Mouse (Mus musculus) MEL (cell line): ENCODE results near the gene Bcat2. TPM values are rescaled to one million over a fixed set of nuclear protein-coding genes. Genes with fewer than 3 reads are reported as not detected.

Experiments
- DNase-seq: peaks from one replicate; pipeline ENCODE4 v3.0.0; 2011; ENCODE audit warnings: low read depth, low spot score
- H3K27ac ChIP-seq: 2 replicates; pipeline ENCODE4 v1.5.1; 2012; ENCODE audit warnings: low read depth, mild to moderate bottlenecking, control low read depth, low read length, moderate library complexity; ENCODE audit not compliant: control insufficient read depth
- H3K27me3 ChIP-seq, 2 experiments: fragments of 150-350 bp in 1 of 2; sonication (generic) in 1 of 2; 2 replicates each; pipeline ENCODE4 v1.6.1; 2012; ENCODE audit warnings: low read length in 2 of 2, mild to moderate bottlenecking in 2 of 2, improper control_type of control experiment in 1 of 2, moderate library complexity in 1 of 2; ENCODE audit not compliant: insufficient read depth in 2 of 2, control insufficient read depth in 1 of 2
- H3K36me3 ChIP-seq, 2 experiments: 2 replicates each; pipeline ENCODE4 v1.6.1; 2012 to 2014; ENCODE audit warnings: low read length in 2 of 2, improper control_type of control experiment in 1 of 2, inconsistent platforms in 1 of 2, mild to moderate bottlenecking in 1 of 2; ENCODE audit not compliant: insufficient read depth in 2 of 2, control insufficient read depth in 1 of 2
- H3K4me1 ChIP-seq, 2 experiments: fragments of 150-350 bp in 1 of 2; sonication (generic) in 1 of 2; 2 replicates each; pipeline ENCODE4 v1.6.1; 2012; ENCODE audit warnings: low read length in 2 of 2, improper control_type of control experiment in 1 of 2, mild to moderate bottlenecking in 1 of 2; ENCODE audit not compliant: insufficient read depth in 2 of 2, control insufficient read depth in 1 of 2
- H3K4me3 ChIP-seq, 2 experiments: fragments of 150-350 bp in 1 of 2; sonication (generic) in 1 of 2; 2 replicates each; pipeline ENCODE4 v1.5.1; 2012; ENCODE audit warnings: low read depth in 2 of 2, low read length in 2 of 2, mild to moderate bottlenecking in 2 of 2, moderate library complexity in 2 of 2, control low read depth in 1 of 2, improper control_type of control experiment in 1 of 2; ENCODE audit not compliant: control insufficient read depth in 1 of 2, insufficient read depth in 1 of 2
- H3K79me2 ChIP-seq: 2 replicates; pipeline ENCODE4 v1.6.1; 2012; ENCODE audit warnings: mild to moderate bottlenecking, low read length, moderate library complexity; ENCODE audit not compliant: control insufficient read depth, poor library complexity, insufficient read depth
- H3K9ac ChIP-seq: 2 replicates; pipeline ENCODE4 v1.6.1; 2012; ENCODE audit warnings: low read depth, mild to moderate bottlenecking, control low read depth, low read length, moderate library complexity; ENCODE audit not compliant: control insufficient read depth, poor library complexity, severe bottlenecking
- H3K9me3 ChIP-seq: fragments of 150-350 bp; sonication (generic); replicated peaks from 2 replicates; pipeline ENCODE4 v1.6.1; 2012; ENCODE audit warnings: mild to moderate bottlenecking, low read length, improper control_type of control experiment, moderate library complexity; ENCODE audit not compliant: insufficient read depth
- CHD2 ChIP-seq: IDR thresholded peaks from 2 replicates; pipeline ENCODE4 v1.6.1; 2011; ENCODE audit warnings: low read length, improper control_type of control experiment
- CTCF ChIP-seq, 3 experiments: IDR thresholded peaks in 2 of 3; conservative IDR thresholded peaks in 1 of 3; 2 replicates each; pipeline ENCODE4 v1.5.1; 2011 to 2012; ENCODE audit warnings: low read length in 3 of 3, low read depth in 2 of 3, mild to moderate bottlenecking in 2 of 3, improper control_type of control experiment in 1 of 3, inconsistent platforms in 1 of 3, mixed read lengths in 1 of 3, moderate library complexity in 1 of 3; ENCODE audit not compliant: control insufficient read depth in 1 of 3, insufficient read depth in 1 of 3, poor library complexity in 1 of 3, severe bottlenecking in 1 of 3
- E2F4 ChIP-seq: IDR thresholded peaks from 2 replicates; pipeline ENCODE4 v1.6.1; 2011; ENCODE audit warnings: low read depth, low read length, improper control_type of control experiment, borderline replicate concordance
- ELF1 ChIP-seq: IDR thresholded peaks from 2 replicates; pipeline ENCODE4 v1.6.1; 2014; ENCODE audit warnings: low read depth, mild to moderate bottlenecking, inconsistent platforms, low read length, improper control_type of control experiment, moderate library complexity
- ETS1 ChIP-seq: IDR thresholded peaks from 2 replicates; pipeline ENCODE4 v1.6.1; 2012; ENCODE audit warnings: low read depth, mild to moderate bottlenecking, inconsistent platforms, low read length, improper control_type of control experiment, moderate library complexity
- GABPA ChIP-seq: IDR thresholded peaks from 2 replicates; pipeline ENCODE4 v1.6.1; 2012; ENCODE audit warnings: low read depth, mild to moderate bottlenecking, inconsistent platforms, low read length, improper control_type of control experiment, moderate library complexity
- HCFC1 ChIP-seq: IDR thresholded peaks from 2 replicates; pipeline ENCODE4 v1.6.1; 2012; ENCODE audit warnings: low read depth, mild to moderate bottlenecking, inconsistent platforms, low read length, improper control_type of control experiment, moderate library complexity
- JUND ChIP-seq: IDR thresholded peaks from 2 replicates; pipeline ENCODE4 v1.6.1; 2011; ENCODE audit warnings: low read depth, mild to moderate bottlenecking, improper control_type of control experiment, low read length
- KAT2A ChIP-seq: conservative IDR thresholded peaks from 2 replicates; pipeline ENCODE4 v1.6.1; 2012; ENCODE audit warnings: low read depth, low read length, improper control_type of control experiment, inconsistent platforms
- MAFK ChIP-seq: IDR thresholded peaks from 2 replicates; pipeline ENCODE4 v1.6.1; 2011; ENCODE audit warnings: low read depth, mild to moderate bottlenecking, low read length, improper control_type of control experiment, borderline replicate concordance
- MAX ChIP-seq: IDR thresholded peaks from 2 replicates; pipeline ENCODE4 v1.6.1; 2011; ENCODE audit warnings: low read length, improper control_type of control experiment
- MXI1 ChIP-seq: IDR thresholded peaks from 2 replicates; pipeline ENCODE4 v1.6.1; 2011; ENCODE audit warnings: mild to moderate bottlenecking, low read depth, low read length, improper control_type of control experiment
- MYC ChIP-seq: IDR thresholded peaks from 2 replicates; pipeline ENCODE4 v1.6.1; 2011; ENCODE audit warnings: low read depth, mild to moderate bottlenecking, low read length, improper control_type of control experiment, moderate library complexity
- NELFE ChIP-seq: IDR thresholded peaks from 2 replicates; pipeline ENCODE4 v1.6.1; 2011; ENCODE audit warnings: low read depth, low read length, improper control_type of control experiment
- NRF1 ChIP-seq: IDR thresholded peaks from 2 replicates; pipeline ENCODE4 v1.6.1; 2014; ENCODE audit warnings: low read depth, mild to moderate bottlenecking, inconsistent platforms, low read length, improper control_type of control experiment, moderate library complexity; ENCODE audit not compliant: poor library complexity, insufficient read depth, severe bottlenecking
- POLR2A ChIP-seq, 2 experiments: IDR thresholded peaks; 2 replicates each; pipeline ENCODE4 v1.6.1; 2011 to 2012; ENCODE audit warnings: low read length in 2 of 2, mild to moderate bottlenecking in 2 of 2, control low read depth in 1 of 2, improper control_type of control experiment in 1 of 2, low read depth in 1 of 2, moderate library complexity in 1 of 2; ENCODE audit not compliant: control insufficient read depth in 1 of 2, insufficient read depth in 1 of 2, poor library complexity in 1 of 2
- POLR2AphosphoS5 ChIP-seq: IDR thresholded peaks from 2 replicates; pipeline ENCODE4 v1.6.1; 2012; ENCODE audit warnings: low read depth, borderline replicate concordance, mild to moderate bottlenecking, inconsistent platforms, low read length, moderate library complexity, mixed read lengths
- RAD21 ChIP-seq: IDR thresholded peaks from 2 replicates; pipeline ENCODE4 v1.6.1; 2011; ENCODE audit warnings: mild to moderate bottlenecking, low read depth, low read length, improper control_type of control experiment
- RCOR1 ChIP-seq: IDR thresholded peaks from 2 replicates; pipeline ENCODE4 v1.6.1; 2012; ENCODE audit warnings: low read depth, mild to moderate bottlenecking, inconsistent platforms, low read length, improper control_type of control experiment
- SIN3A ChIP-seq: IDR thresholded peaks from 2 replicates; pipeline ENCODE4 v1.6.1; 2012; ENCODE audit warnings: low read length, improper control_type of control experiment, inconsistent platforms
- TAL1 ChIP-seq: IDR thresholded peaks from 2 replicates; pipeline ENCODE4 v1.6.1; 2012; ENCODE audit warnings: mild to moderate bottlenecking, inconsistent platforms, low read length, moderate library complexity, mixed read lengths
- TBP ChIP-seq: IDR thresholded peaks from 2 replicates; pipeline ENCODE4 v1.8.0; 2011; ENCODE audit warnings: low read depth, low read length, improper control_type of control experiment
- UBTF ChIP-seq: IDR thresholded peaks from 2 replicates; pipeline ENCODE4 v1.6.1; 2012; ENCODE audit warnings: low read depth, mild to moderate bottlenecking, inconsistent platforms, low read length, improper control_type of control experiment, moderate library complexity, borderline replicate concordance; ENCODE audit not compliant: insufficient read depth
- USF1 ChIP-seq: IDR thresholded peaks from 2 replicates; pipeline ENCODE4 v1.6.1; 2014; ENCODE audit warnings: low read depth, mild to moderate bottlenecking, inconsistent platforms, low read length, improper control_type of control experiment, moderate library complexity
- USF2 ChIP-seq, 2 experiments: IDR thresholded peaks; 2 replicates each; pipeline ENCODE4 v1.6.1; 2011 to 2012; ENCODE audit warnings: improper control_type of control experiment in 2 of 2, low read length in 2 of 2, borderline replicate concordance in 1 of 2, inconsistent platforms in 1 of 2, low read depth in 1 of 2, mild to moderate bottlenecking in 1 of 2; ENCODE audit not compliant: insufficient read depth in 1 of 2
- ZC3H11A ChIP-seq: IDR thresholded peaks from 2 replicates; pipeline ENCODE4 v1.6.1; 2012; ENCODE audit warnings: low read depth, mild to moderate bottlenecking, inconsistent platforms, low read length, improper control_type of control experiment
- ZKSCAN1 ChIP-seq: IDR thresholded peaks from 2 replicates; pipeline ENCODE4 v1.6.1; 2012; ENCODE audit warnings: low read depth, mild to moderate bottlenecking, inconsistent platforms, low read length, improper control_type of control experiment, moderate library complexity
- ZNF384 ChIP-seq: IDR thresholded peaks from 2 replicates; pipeline ENCODE4 v1.6.1; 2012; ENCODE audit warnings: low read depth, mild to moderate bottlenecking, inconsistent platforms, low read length, improper control_type of control experiment
- polyA plus RNA-seq, 2 experiments: library from polyadenylated mRNA; stranded (reverse) in 1 of 2; unstranded in 1 of 2; fragments of >175 nt in 1 of 2; fragments of >200 nt in 1 of 2; gene quantifications; 2 replicates each; pipeline versions ENCODE4 v1.2.1 to v1.2.4; 2012; ENCODE audit warnings: low replicate concordance in 2 of 2, low read depth in 1 of 2; ENCODE audit not compliant: insufficient read length in 2 of 2, insufficient read depth in 1 of 2, missing spikeins in 1 of 2
- total RNA-seq: library from RNA; depleted of rRNA; stranded (reverse); fragments of 300-350 nt; gene quantifications from 2 replicates; pipeline ENCODE4 v1.2.3, GENCODE M21; 2012

Gene Bcat2
- total and polyA plus RNA-seq, 3 experiments: 49.4 to 140 TPM; not detected in 1

- no peak for TF ChIP-seq CHD2
- TF ChIP-seq, all 39 proteins: peak for 12
Measured at GRCm38 (mm10) chr7:45570103-45570741, at the start of gene Bcat2 (continued).

DNA sequence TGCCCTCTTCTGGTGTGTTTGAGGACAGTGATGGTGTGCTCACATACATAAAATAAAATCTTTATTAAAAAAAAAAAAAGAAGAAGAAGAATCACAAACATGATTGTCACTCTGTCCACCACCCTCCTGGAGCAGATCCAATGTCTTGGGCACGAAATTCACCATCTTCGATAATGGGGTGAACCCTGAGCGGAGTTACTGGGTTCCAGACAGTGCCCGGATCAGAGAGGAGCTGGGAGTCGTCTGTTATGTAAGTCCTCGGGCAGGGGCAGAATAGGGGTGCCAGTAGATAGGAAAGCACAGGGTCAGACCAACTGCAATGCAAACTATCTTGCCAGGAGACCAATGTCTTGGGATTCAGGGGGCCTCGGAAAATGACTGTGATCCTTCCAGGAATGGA is 49.3 kb upstream of the Bcat2 start:
- H3K4me3 ChIP-seq: no peak overlapping the region
- TF ChIP-seq NELFE: no peak
- no peak for TF ChIP-seq E2F4
- no peak overlapping the region; the same call in 1 of the 2 replicates for H3K9ac ChIP-seq
- no peaks in the 10 kb centered on the region for H3K27me3 ChIP-seq
- H3K79me2 ChIP-seq: peaks cover 23% of the 10 kb centered on the region
- DNase-seq: no peak
- peaks cover 0 to 26% of the 10 kb centered on the region in 2 experiments; a peak in 2 of 4 replicates for H3K36me3 ChIP-seq
- H3K27ac ChIP-seq: no peak overlapping the region
- peaks cover 4 to 12% of the 10 kb centered on the region in 2 experiments; a peak in 3 of 4 replicates for H3K4me1 ChIP-seq
- H3K9me3 ChIP-seq: no peaks in the 10 kb centered on the region

GRCm38 (mm10) chr7:45521728-45522184 is 48.2 kb upstream of the Bcat2 start:
- peak overlapping the region; percentile 73 to 79 for H3K4me3 ChIP-seq
- H3K9ac ChIP-seq: peak overlapping the region; percentile 86
- peaks cover 4 to 12% of the 10 kb centered on the region in 2 experiments; a peak in 3 of 4 replicates for H3K4me1 ChIP-seq
- peaks cover 0 to 26% of the 10 kb centered on the region in 2 experiments; a peak in 2 of 4 replicates for H3K36me3 ChIP-seq
- no peaks in the 10 kb centered on the region for H3K9me3 ChIP-seq
- no peaks in the 10 kb centered on the region for H3K27me3 ChIP-seq
- DNase-seq: peak; percentile 96
- H3K27ac ChIP-seq: peak overlapping the region; percentile 88
- peaks cover 27% of the 10 kb centered on the region for H3K79me2 ChIP-seq
- TF ChIP-seq USF2 (IDR thresholded peaks at IDR 0.05; ENCODE audit: borderline replicate concordance in 1 of 2, insufficient read depth in 1 of 2, low read depth in 1 of 2, low read length in 2 of 2): no peak
- no peak for TF ChIP-seq POLR2AphosphoS5
- peak; percentile 36; the same call in 1 of the 2 replicates for TF ChIP-seq NRF1
- TF ChIP-seq ZC3H11A: no peak
- peak; percentile 78 for TF ChIP-seq ELF1
- TF ChIP-seq ETS1: peak; percentile 67; the same call in 1 of the 2 replicates
- peak; percentile 83 for TF ChIP-seq SIN3A
- TF ChIP-seq USF1: no peak
- TF ChIP-seq HCFC1: peak; percentile 98
- no peak for TF ChIP-seq E2F4
- TF ChIP-seq MAFK: no peak
- peak; percentile 39; the same call in 1 of the 2 replicates for TF ChIP-seq MXI1
- TF ChIP-seq ZKSCAN1: no peak
- no peak for TF ChIP-seq TAL1
- TF ChIP-seq ZNF384: no peak
- no peak for TF ChIP-seq UBTF
- TF ChIP-seq RAD21: no peak
- no peak for TF ChIP-seq GABPA
- TF ChIP-seq MAX: no peak
- no peak for TF ChIP-seq JUND
- TF ChIP-seq RCOR1: no peak
- peak in 1 of 3 experiments; percentile 13; a peak in 3 of 6 replicates for TF ChIP-seq CTCF (IDR thresholded peaks at IDR 0.05 in 2 of 3, conservative IDR thresholded peaks at IDR 0.05 in 1 of 3; ENCODE audit: control insufficient read depth in 1 of 3, insufficient read depth in 1 of 3, low read depth in 2 of 3, low read length in 3 of 3, poor library complexity in 1 of 3, severe bottlenecking in 1 of 3)
- no peak; the same call in 1 of the 2 replicates for TF ChIP-seq MYC
- peak in 1 of 2 experiments; percentile 72; a peak in 2 of 4 replicates for TF ChIP-seq POLR2A (IDR thresholded peaks at IDR 0.05; ENCODE audit: control insufficient read depth in 1 of 2, insufficient read depth in 1 of 2, low read depth in 1 of 2, low read length in 2 of 2, poor library complexity in 1 of 2)
- TF ChIP-seq TBP: peak; percentile 63; the same call in 1 of the 2 replicates
- peak; percentile 89 for TF ChIP-seq KAT2A
